Mouse (Mus musculus) ES-E14 (cell line): ENCODE measurements around the gene Sec16a.

Source experiments
- MAFK ChIP-seq: IDR thresholded peaks from 2 replicates; pipeline ENCODE4 v1.6.1; 2014; ENCODE audit warnings: mild to moderate bottlenecking, low read depth, low read length, inconsistent platforms; ENCODE audit not compliant: insufficient read depth
- ZC3H11A ChIP-seq: IDR thresholded peaks from 2 replicates; pipeline ENCODE4 v1.6.1; 2012; ENCODE audit warnings: low read depth, mild to moderate bottlenecking, inconsistent platforms, low read length, borderline replicate concordance
- ZNF384 ChIP-seq: IDR thresholded peaks from 2 replicates; pipeline ENCODE4 v1.6.1; 2012; ENCODE audit warnings: low read depth, low read length, inconsistent platforms

GRCm38 (mm10) chr2:26421969-26422368, 23.0 kb downstream of the Sec16a start:
- TF ChIP-seq ZC3H11A = no peak
- no peak for TF ChIP-seq ZNF384
- no peak for TF ChIP-seq MAFK
